Mouse (Mus musculus): ENCODE results near the gene Wfikkn1.
"Not testable (repeated sequence)": the region's sequence is repeated elsewhere in the genome, so short reads cannot be mapped to it uniquely, and the experiment has no call there.

Wfikkn1 gene

DNA sequence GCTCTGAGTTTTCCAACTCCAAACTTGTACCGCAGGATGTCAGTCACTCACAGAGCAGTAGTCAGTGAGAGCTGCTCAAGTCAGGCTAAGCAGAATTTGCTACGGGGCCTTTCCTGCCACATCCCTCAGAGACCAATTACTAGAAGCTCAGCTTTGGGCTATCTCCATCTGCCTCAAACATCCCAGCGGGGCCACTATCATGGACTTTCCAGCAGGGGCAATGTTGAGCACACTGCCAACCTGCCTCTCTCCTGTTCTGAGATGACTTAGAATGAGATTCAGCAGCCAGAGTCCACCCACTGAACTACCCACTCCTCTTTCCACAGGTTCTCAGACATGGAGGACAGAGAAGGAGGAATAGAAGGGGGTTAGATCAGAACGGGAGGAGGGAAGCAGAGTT, 5.0 kb upstream of the Wfikkn1 start:
- DNase-seq (ENCODE audit: low read depth, low spot score) = peak; percentile 66

- no peak for DNase-seq (ENCODE audit: low read depth, low spot score)
Observed at GRCm38 (mm10) chr17:25883824-25884223, 3.2 kb upstream of the Wfikkn1 start.

- DNase-seq (ENCODE audit: low read depth, low spot score) = no peak
Observed at GRCm38 (mm10) chr17:25883268-25883667, 2.6 kb upstream of the Wfikkn1 start.

- no peak for DNase-seq (ENCODE audit: low read depth, low spot score)
Observed at GRCm38 (mm10) chr17:25882306-25882705, 1.6 kb upstream of the Wfikkn1 start.

- peak; percentile 64 for DNase-seq (ENCODE audit: low read depth, low spot score)
Observed at GRCm38 (mm10) chr17:25881691-25882090, 1.0 kb upstream of the Wfikkn1 start.

GRCm38 (mm10) chr17:25880913-25881641, 419 bp upstream of the Wfikkn1 start:
- DNase-seq (ENCODE audit: low read depth, low spot score) = no peak

- DNase-seq (ENCODE audit: low read depth, low spot score) = no peak
Observed at GRCm38 (mm10) chr17:25879750-25880149, 908 bp downstream of the Wfikkn1 start.

DNA sequence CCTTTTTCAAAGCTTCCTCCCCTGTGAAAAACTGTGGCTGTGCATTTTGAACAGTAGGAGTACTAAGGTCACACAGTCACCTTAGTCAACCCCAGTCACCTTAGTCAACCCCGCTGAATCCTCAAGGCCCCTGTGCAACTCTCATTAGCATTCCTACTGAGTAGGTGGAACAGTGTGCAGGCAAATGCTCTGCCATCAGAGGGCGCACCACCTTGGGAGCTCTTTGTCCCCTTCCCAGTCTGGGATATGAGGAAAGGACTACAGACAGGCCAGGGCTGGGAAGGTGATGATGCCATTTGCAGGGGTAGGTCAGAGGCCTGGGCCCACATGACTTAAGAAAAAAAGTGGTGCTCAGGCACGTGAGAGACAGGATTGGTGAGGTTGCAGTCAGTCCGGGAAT, 1.4 kb downstream of the Wfikkn1 start:
- peak; percentile 50 for DNase-seq (ENCODE audit: low read depth, low spot score)

DNA sequence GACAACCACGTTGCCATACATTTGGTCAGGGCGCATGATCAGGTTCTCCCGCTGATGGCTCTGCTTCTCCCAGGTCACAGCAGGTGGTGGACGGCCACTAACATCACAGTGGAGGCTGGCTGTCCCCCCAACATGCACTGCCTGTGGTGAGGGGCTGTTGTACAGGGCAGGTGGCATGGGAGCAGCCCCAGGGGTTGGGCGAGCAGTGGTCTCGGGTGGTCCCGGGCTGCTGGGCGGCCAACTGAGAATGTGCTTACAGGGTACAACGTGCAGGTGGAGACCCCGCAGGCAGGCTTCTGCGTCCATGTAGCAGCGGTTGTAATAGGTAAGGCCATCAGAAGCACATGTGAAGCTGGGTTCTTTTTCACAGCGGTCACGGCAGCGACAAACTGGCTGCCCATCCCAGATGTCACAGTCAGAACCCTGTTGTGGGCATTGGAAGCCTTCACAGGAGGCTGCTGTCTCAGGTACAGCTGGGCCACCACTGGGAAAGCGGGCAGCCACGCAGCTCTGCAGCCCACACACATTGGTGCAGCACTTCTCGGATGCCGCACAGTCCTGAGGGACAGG, 2.0 kb downstream of the Wfikkn1 start:
- no peak for DNase-seq (ENCODE audit: low read depth, low spot score)

- no peak for DNase-seq (ENCODE audit: low read depth, low spot score)
Observed at GRCm38 (mm10) chr17:25877741-25878610, 2.7 kb downstream of the Wfikkn1 start.

- no peak for DNase-seq (ENCODE audit: low read depth, low spot score)
Observed at GRCm38 (mm10) chr17:25877025-25877424, 3.6 kb downstream of the Wfikkn1 start.

DNA sequence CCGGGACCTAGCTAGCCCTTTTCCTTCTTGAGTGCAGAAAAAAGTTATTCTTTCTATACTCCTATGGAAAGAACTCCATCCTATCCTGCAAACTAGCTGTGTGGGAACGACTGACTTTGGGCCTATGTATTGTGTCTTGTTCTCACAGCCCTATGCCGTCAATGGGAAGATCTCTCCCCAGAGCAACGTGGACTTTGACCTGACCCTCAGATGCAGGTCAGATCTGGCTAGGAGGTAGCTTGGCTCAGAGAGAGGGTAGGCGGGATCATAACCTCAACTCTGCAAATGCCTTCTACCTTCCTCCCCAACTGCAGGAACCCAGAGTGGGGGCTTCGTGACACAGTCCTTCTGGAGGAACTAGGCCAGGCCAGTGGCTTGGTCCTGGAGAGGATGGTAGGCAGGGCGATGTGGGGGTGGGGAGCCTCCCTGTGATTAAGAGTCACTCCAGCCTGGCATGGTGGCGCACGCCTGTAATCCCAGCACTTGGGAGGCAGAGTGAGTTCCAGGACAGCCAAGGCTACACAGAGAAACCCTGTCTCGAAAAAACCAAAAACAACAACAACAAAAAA, 4.2 kb downstream of the Wfikkn1 start:
- DNase-seq (ENCODE audit: low read depth, low spot score) = no peak

DNA sequence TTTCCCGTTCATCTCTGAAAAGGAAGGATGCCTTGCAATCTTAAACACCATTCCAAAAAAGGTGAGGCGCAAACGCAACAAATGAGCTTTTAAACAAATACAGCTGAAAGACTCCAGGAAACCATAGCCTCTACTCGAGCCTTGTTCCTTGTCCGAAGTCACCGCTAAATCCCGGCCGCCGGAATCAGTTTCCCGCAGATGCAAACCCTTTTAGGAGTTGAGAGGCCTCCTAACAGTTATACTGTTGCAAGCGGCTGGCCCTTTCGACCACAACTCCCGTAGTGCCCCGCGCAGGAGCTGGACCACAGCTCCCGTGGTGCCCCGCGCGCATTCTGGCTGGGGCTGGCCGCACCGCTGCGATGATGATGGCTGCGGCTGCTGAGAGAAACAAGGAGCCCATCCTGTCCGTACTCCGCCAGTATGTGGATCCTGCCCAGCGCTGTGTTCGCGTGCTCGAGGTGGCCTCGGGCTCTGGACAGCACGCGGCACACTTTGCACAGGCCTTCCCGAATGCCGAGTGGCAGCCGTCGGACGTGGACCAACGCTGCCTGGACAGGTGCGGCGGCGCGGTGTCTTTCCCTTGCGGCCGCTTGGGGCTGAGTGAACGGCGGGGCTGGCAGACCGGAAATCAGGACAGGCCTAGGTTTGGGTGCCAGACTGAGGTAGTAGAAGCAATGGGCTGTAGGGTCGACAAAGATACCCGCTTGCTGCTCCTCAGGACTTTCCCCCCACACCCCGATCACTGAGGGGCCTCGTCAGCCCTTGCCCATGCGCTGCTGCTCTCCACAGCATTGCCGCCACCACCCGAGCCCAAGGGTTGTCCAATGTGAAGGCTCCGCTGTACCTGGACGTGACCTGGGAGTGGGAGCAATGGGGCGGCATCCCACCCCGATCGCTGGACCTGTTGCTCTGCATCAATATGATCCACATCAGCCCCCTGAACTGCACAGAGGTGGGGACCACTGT, 5.2 kb downstream of the Wfikkn1 start:
- DNase-seq (ENCODE audit: low read depth, low spot score) = peak; percentile 90

GRCm38 (mm10) chr17:25874721-25875170, 5.9 kb downstream of the Wfikkn1 start, which contains the start of gene Mettl26:
TSS of gene Mettl26 (plus strand) at chr17:25875074.
- peak; percentile 96 for DNase-seq (ENCODE audit: low read depth, low spot score)

DNA sequence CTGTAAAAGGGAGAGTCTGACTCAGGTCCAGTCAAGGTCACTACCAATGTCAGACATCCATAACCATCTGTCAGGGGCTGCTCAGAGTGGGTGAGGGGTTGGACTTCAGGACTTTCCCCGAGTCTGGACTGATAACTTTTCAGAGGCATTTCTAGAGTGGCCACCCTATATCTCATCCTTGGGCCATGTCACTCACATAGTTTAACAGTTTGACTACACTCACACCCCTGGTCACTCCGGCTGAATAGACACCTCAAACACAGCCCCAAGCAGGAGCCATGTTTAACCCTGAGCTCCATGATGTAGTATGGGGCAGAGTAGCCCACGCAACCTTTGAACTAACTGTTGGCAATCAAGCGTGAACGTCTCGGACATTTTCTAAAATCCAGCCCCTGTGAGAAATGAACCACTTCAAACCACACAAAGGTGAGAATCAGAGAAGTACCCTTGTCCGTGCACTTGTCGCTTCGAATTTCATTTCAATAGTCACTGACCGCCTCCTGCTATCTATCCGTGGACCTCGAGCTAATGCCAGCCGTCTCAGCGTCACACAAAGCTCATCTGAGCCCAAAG, 6.4 kb downstream of the Wfikkn1 start:
- peak; percentile 32 for DNase-seq (ENCODE audit: low read depth, low spot score)

- no peak for DNase-seq (ENCODE audit: low read depth, low spot score)
Observed at GRCm38 (mm10) chr17:25873405-25874147, 7.1 kb downstream of the Wfikkn1 start.

DNA sequence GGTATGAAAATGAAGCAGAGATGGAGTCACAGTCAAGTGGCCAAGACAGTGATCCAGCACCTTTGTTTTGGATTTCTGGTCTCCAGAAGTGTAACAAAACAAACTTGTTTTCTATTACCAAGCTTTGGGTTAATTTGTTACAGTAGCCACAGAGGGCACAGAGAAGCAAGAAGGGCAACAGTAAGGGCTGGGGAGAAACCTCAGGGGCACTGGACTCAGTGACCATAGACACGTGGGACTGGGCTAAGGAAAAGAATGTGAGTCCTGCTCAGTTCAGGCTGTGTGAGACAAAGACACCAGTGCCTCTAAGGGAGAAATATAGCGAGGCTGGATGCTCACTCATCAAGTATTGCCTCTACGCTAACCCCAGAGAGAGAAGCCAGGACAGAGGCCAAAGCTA, 8.0 kb downstream of the Wfikkn1 start:
- no peak for DNase-seq (ENCODE audit: low read depth, low spot score)

GRCm38 (mm10) chr17:25871566-25871965, 9.1 kb downstream of the Wfikkn1 start:
- DNase-seq (ENCODE audit: low read depth, low spot score) = not testable (repeated sequence)

- no peak for DNase-seq (ENCODE audit: low read depth, low spot score)
Observed at GRCm38 (mm10) chr17:25869954-25870353, 10.7 kb downstream of the Wfikkn1 start.

- no peak for DNase-seq (ENCODE audit: low read depth, low spot score)
Observed at GRCm38 (mm10) chr17:25869498-25869897, 11.2 kb downstream of the Wfikkn1 start.

All from 3T3-L1 (cell line).